In the genomic region with DNA sequence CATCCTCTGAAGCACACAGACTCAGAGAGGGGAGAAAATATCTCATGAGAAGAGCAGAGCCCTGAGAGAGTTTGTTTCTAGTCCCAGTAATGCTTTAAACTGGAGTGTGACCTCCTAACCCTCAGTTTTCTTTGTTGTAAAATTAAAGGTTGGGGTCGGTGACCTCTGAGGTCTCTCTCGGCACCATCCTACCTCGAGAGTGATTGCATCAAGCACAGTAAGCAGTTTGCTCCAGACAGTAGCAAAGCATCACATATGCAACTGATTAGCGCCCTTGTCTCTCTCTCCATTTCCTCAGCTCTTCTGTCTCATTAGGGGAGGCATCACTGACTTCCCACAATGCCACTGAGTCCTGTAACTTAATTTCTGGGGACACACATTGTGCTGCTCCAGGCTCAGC, we compare ENCODE assay signal across 17 mouse cellular contexts.
DNase-seq lines count a peak whose midpoint lies in the region; ATAC-seq and TF ChIP-seq lines count a peak whose summit lies in the region.
"Had no signal": no experiment of that assay in that cellular context is flagged by ENCODE, and none has a peak within 500 bp of the region (broad histone marks: within the 10 kb centered on the region; RNA-seq: fewer than 3 reads in every experiment).

No protein-coding gene starts in this region.

- H3K36me3 ChIP-seq in hindbrain, embryonic 10.5 days: no peaks in the 10 kb centered on the region
- no peaks in the 10 kb centered on the region for H3K36me3 ChIP-seq in hindbrain, postnatal 0 days (ENCODE audit: insufficient read depth, low read length)
- H3K36me3 ChIP-seq in hindbrain, embryonic 14.5 days (replicated peaks; ENCODE audit: control insufficient read depth, insufficient read depth): no peaks in the 10 kb centered on the region

- intact Hi-C loops in left cerebral cortex, adult 2 months (cut with DNase I): no loop called here

- peaks cover 2% of the 10 kb centered on the region; the same call in 1 of the 2 replicates for H3K9me3 ChIP-seq in hindbrain, embryonic 10.5 days
- H3K9me3 ChIP-seq in hindbrain, postnatal 0 days (ENCODE audit: low read length): 0 out of 2 replicates have a peak, but pooled peaks cover 3% of the 10 kb centered on the region
- H3K9me3 ChIP-seq in hindbrain, embryonic 14.5 days (ENCODE audit: control insufficient read depth, low read length): no peaks in the 10 kb centered on the region

- H3K4me1 ChIP-seq in hindbrain, embryonic 10.5 days (replicated peaks): peaks cover 14% of the 10 kb centered on the region
- H3K4me1 ChIP-seq in hindbrain, postnatal 0 days (ENCODE audit: insufficient read depth, low read length): no peaks in the 10 kb centered on the region
- H3K4me1 ChIP-seq in hindbrain, embryonic 14.5 days (replicated peaks; ENCODE audit: control insufficient read depth, insufficient read depth, low read length): no peaks in the 10 kb centered on the region

- ATAC-seq in hindbrain, postnatal 0 days: no peak
- ATAC-seq in hindbrain, embryonic 14.5 days (ENCODE audit: low FRiP score): peak; percentile 27; the same call in 1 of the 2 replicates
- ATAC-seq: forebrain, embryonic 16.5 days; liver, postnatal 0 days had no signal

- no peak overlapping the region for H3K4me2 ChIP-seq in hindbrain, postnatal 0 days (ENCODE audit: low read depth, low read length)
- no peak overlapping the region for H3K4me2 ChIP-seq in hindbrain, embryonic 14.5 days (replicated peaks)

- no peak overlapping the region for H3K4me3 ChIP-seq in hindbrain, embryonic 10.5 days
- no peak overlapping the region for H3K4me3 ChIP-seq in hindbrain, postnatal 0 days (ENCODE audit: low read length)
- H3K4me3 ChIP-seq in hindbrain, embryonic 14.5 days (replicated peaks; ENCODE audit: low read length): no peak overlapping the region
- no peak overlapping the region for H3K4me3 ChIP-seq in left cerebral cortex, adult 2 months
- H3K4me3 ChIP-seq: megakaryocyte, embryonic 14.5 days had no signal

- no peaks in the 10 kb centered on the region for H3K27me3 ChIP-seq in hindbrain, embryonic 10.5 days (ENCODE audit: insufficient read depth, poor library complexity, severe bottlenecking)
- no peaks in the 10 kb centered on the region for H3K27me3 ChIP-seq in hindbrain, postnatal 0 days (ENCODE audit: insufficient read depth, low read length)
- H3K27me3 ChIP-seq in hindbrain, embryonic 14.5 days (ENCODE audit: control insufficient read depth, insufficient read depth, low read length): no peaks in the 10 kb centered on the region
- H3K27me3 ChIP-seq: CH12.LX; megakaryocyte, embryonic 14.5 days had no signal

- WGBS in hindbrain, embryonic 10.5 days: 21% methylated on average over 4 of the region's 4 CpGs
- WGBS in hindbrain, postnatal 0 days: 32% methylated on average over 4 of the region's 4 CpGs
- WGBS in hindbrain, embryonic 14.5 days: 24% methylated on average over 4 of the region's 4 CpGs

- no peak overlapping the region for H3K9ac ChIP-seq in hindbrain, postnatal 0 days (replicated peaks; ENCODE audit: low read length)
- H3K9ac ChIP-seq in hindbrain, embryonic 14.5 days: no peak overlapping the region
- H3K9ac ChIP-seq: liver, postnatal 0 days had no signal

- peak overlapping the region; percentile 41; the same call in 1 of the 2 replicates for H3K27ac ChIP-seq in hindbrain, embryonic 10.5 days
- no peak overlapping the region for H3K27ac ChIP-seq in hindbrain, postnatal 0 days
- 0 out of 2 replicates have a peak overlapping the region, but pooled peaks have one; percentile 20 for H3K27ac ChIP-seq in hindbrain, embryonic 14.5 days
- no peak overlapping the region for H3K27ac ChIP-seq in left cerebral cortex, adult 2 months

- TF ChIP-seq CTCF in hindbrain, postnatal 0 days (IDR thresholded peaks at IDR 0.05; ENCODE audit: low read depth): no peak
- TF ChIP-seq CTCF in left cerebral cortex, adult 2 months (IDR thresholded peaks at IDR 0.05): no peak

- peak; percentile 34 for DNase-seq in hindbrain, embryonic 10.5 days (ENCODE audit: low spot score)
- no peak for DNase-seq in hindbrain, postnatal 0 days (ENCODE audit: low spot score)
- peak; percentile 70 for DNase-seq in embryo, embryonic 10.5 days (ENCODE audit: low spot score)
- no peak for DNase-seq in hindbrain, embryonic 14.5 days (ENCODE audit: low spot score)
- DNase-seq in retina, postnatal 1 day: peak; percentile 73
- DNase-seq in ovary, postnatal 36 days (ENCODE audit: low spot score): no peak
- DNase-seq in left cerebral cortex, adult 2 months (ENCODE audit: extremely low spot score in 1 of 2, low spot score in 2 of 2): no peak
- DNase-seq: gastrocnemius, postnatal 36 days; kidney, adult 18-20 months; kidney, postnatal 14 days; liver, postnatal 0 days; lung, postnatal 10 days; right cerebral cortex, postnatal 25 days; thymus, adult 2 months had no signal

Comparison
In these comparisons a context has a peak if more than half of its experiments do, and no peak if none do; other contexts are left out.
1. DNase-seq: peak in hindbrain, embryonic 10.5 days (single experiment), embryo, embryonic 10.5 days (single experiment) and retina, postnatal 1 day (single experiment); none in hindbrain, postnatal 0 days (single experiment), hindbrain, embryonic 14.5 days (single experiment), ovary, postnatal 36 days (single experiment) and left cerebral cortex, adult 2 months (0 of 2).
2. H3K27ac ChIP-seq: peak in hindbrain, embryonic 10.5 days (single experiment) and hindbrain, embryonic 14.5 days (single experiment); none in hindbrain, postnatal 0 days (single experiment) and left cerebral cortex, adult 2 months (single experiment).